Mouse (Mus musculus) c-Kit-positive CD71-negative TER-119-negative erythroid progenitor cells, embryonic 14.5 days (primary cell): Measurements from ENCODE around the gene Cela3b.
"Not testable (repeated sequence)": the region's sequence is repeated elsewhere in the genome, so short reads cannot be mapped to it uniquely, and the experiment has no call there.

Experiments
- DNase-seq: peaks from one replicate; pipeline ENCODE4 v3.0.0-alpha.2; 2013; ENCODE audit warnings: low read depth

Cela3b gene

DNA sequence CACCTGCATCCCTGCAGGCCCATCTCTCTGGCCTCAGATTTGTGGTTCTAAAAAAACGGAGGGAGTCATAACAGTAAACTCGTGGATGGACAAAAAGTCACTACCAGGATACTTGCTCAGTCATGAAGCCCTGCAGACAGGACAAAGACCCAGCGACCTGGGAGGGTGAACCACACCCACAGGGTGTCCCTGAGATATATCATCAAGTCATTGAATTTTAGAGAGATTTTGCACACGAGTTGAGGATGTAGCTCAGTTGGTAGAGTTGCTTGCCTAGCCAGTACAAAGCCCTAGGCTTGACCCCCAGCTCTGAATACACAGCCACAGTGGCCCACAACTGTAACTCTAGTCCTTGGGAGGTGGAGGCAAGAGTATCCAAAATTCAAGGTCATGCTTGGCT is 30.9 kb upstream of the Cela3b start:
- DNase-seq: no peak

DNA sequence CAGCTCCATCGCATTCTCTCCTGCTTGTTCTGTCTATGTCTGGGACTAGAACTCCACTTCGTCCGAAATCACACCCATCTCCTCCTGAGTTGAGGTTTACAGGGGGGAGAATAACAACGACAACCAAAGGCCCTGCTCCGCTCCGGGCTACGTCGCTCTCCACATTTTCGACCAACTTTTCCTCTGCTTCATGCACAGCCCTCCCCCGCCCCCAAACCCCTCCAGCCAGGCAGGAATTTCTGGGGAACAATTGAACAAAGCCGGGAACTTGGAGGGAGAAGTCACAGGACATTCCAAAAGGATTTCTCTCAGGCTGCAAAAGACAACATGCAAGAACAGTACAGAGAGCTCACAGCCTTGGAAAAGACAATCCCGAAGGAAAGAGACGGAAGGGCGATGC is 30.3 kb upstream of the Cela3b start:
- DNase-seq: no peak

DNA sequence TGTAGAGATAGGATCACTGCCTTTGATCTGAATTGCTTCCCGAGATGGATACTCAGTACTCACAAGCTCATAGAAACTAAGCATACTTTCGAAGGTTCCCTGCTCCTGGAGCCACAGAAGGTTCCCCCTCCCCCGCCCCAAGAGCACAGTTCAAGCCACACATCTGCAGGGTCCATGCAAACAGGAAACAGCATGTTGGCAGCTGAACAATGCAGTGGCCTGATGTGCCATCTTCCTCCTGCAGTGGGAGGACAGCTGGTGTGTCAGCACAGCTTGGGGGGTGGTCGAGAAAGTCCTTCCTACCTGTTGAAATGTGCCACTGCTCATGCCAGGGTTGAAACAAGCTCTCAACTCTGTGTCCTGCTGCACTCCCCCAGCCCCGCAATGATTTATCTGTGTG is 28.5 kb upstream of the Cela3b start:
- no peak for DNase-seq

DNA sequence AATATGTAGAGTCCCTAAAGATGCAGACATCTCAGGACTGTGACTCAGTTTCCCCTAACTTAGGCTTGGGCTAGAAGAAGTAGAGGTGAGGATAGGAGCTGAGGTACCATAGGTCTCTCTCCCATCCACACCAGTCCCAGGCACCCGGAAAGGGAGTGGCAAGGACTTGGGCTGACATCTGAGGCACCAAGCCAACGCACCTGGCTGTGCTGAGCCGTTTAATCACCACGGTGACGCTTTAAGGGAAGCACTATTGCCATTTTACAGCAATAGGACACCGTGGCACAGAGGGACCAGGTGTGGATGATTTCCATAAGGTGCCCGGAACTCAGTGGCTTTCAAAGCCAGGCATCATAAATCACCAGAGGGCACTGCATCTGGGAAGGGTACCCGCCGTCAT is 28.0 kb upstream of the Cela3b start:
- DNase-seq: no peak

DNA sequence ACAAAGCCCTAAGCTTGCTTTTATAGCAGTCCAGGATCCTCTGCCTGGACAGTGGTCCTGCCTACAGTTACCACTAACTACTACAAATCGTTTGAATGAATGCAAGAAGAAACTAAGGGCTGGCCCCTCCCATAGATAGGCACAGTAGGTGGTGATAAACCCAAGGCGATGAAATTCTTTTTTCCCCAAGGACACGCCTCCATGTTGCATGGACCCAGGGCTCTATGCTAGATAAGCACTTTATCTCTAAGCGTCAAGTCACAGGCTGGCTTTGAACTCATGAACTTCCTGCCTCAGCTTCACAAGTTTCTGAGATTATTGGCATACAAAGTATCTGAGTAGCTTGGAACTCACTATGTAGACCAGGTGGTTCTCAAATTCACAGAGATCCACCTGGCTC is 27.0 kb upstream of the Cela3b start:
- DNase-seq: no peak

DNA sequence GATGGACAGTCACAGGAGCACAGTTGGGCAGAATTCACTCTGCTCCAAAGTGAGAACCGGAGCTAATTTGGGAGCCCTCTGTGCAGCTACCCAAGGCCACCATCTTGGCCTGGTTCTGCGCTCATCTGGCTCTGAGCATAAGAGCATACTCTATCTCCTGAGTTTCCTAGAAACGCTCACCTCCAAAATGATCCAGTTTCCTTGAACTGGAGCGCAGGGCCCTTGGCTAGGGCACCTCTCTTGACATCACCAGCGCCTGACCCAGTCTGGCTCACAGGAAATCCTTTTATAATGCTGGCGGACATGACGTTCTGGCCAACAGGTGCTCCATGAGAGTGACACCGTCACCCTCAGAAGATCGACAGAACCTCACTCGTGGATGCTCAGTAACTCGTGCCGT is 26.2 kb upstream of the Cela3b start:
- no peak for DNase-seq

DNA sequence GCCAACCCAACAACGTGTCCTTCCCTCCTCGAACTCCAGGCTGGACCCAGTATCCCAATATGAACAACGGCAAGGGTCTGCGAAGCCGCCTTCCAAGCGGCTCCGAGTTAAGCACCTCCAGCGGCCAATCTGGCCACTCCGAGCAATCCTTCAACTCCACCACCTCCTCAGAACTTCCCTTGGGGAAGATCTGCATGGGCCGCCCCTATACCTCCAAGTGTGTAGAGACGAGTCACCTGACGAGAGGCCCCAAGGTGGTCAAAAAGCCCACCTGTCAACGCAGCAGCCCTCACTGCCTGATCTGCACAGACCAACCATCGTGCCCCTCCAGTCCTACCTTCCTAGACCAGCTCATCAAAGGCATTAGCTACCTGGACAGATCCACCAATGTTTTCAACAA is 24.2 kb upstream of the Cela3b start:
- no peak for DNase-seq

DNA sequence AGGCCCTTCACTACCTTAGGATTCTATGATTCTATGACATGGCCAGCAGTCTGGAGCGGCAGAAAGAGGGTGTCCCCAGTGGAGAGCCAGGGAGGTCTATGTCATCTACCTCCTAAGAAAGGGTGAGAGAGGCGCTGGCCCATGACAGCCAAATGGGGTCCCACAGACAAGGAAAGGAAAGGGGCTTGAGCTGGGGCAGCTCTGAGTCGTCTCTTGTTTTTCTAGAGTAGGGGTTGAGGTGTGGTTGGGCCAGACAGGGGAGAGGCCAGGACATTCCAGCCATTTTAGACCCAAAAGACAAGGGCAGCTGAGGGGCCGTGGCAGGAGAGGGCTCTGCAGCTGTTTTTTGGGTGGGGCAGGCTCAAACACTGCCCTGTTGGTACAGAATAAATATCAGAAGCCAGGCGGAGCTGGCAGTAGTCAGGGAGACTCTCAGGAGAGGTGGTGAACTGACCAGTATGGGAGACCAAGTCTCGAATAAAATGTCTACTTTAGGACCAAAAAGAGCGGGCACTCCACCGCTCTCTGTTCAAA is 23.0 kb upstream of the Cela3b start, which contains the start of gene 1700013G24Rik:
1700013G24Rik (plus strand) TSS at position 51 of the 534 bp plus-strand sequence.
- no peak for DNase-seq

DNA sequence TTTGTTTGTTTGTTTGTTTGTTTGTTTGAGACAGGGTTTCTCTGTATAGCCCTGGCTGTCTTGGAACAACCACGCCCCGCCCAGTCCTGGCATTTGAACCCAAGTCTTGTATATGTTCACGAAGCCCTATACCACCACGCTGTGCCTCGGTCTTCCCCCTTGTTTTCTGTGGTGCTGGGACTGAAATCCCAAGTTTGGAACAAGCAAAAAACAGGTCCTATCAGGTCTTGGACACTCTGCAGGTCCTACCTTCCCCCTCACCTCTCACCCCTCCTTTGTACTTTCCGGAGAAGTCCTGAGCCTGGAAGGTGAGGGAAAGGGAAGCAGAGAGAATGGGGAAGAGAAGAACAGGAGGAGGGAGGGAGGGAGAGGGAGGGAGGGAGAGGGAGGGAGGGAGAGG is 21.9 kb upstream of the Cela3b start:
- no peak for DNase-seq

DNA sequence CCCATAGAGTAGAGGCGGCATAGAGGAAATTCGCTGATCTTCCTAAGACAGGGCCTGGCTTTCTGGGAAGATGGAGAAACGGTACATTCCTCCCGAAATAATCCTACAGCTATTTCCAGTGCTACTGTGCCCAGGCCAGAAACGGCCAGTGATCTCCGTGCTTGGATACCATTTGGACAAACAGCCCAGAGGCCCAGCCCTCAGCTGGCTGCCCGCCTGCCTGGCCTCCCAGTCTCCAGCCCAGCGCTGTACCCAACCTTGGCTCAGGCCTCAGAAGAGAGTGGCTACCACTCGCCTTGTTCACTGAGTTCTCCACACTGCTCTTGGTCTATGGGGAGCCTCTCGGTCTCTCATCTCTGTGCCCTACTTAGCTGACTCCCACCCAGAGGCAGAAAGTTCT is 19.4 kb upstream of the Cela3b start:
- no peak for DNase-seq

DNA sequence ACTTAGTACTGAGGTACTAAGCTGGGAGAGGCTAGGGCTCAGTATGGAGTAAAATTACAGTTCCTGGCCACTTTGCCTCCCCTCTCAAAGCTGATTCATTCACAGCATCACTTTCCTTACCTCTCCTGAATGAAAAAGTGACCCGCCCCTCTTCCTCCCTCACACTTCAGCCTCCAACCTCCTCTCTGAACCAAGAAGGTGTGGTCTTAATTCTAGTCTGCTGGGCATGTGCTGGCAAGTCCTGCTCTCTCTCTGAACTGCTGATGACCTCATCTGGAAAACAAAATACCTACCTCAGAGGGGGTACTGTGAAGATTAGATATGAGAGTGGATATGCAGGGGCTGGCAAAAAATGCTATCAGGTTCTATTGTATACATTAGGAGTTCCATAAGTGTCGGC is 18.8 kb upstream of the Cela3b start:
- DNase-seq: no peak

DNA sequence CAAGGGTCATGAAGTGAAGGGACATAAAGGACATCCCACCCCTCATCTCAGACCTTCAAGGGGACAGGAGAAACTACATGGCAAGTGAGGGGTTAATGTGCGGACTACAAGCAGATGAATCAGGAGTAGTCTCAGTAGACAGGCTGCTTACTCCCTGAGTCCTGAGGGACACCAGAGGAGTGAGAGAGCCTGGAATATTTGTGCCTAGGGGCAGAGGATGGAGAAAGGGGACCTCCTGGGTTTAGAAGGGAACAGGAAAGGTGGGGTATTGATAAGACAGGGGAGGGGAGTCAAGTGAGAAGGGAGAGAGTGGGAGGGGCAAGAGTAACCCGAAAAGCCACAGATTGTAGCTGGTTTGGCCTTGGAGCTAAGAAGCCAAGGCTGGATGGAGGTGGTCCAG is 18.3 kb upstream of the Cela3b start:
- no peak for DNase-seq

DNA sequence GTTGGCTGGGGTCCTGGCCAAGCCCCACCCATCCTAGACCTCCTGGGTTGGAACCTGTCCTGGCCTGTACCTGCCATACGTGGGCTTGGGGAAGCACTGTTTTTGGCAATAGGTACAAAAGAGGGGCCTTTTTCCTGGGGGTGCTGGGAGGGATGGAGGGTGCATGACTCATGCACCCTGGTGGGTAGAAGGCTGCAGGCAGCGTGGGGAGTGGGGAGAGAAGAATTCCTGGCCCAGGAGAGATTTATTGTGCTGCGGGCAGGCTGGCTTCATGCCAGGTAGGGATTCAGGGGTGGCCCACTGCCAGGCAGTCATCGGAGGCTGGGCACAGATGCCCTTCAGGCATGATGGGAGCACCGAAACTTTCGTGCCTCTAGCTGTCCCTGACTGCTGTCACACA is 17.9 kb upstream of the Cela3b start:
- DNase-seq: no peak

DNA sequence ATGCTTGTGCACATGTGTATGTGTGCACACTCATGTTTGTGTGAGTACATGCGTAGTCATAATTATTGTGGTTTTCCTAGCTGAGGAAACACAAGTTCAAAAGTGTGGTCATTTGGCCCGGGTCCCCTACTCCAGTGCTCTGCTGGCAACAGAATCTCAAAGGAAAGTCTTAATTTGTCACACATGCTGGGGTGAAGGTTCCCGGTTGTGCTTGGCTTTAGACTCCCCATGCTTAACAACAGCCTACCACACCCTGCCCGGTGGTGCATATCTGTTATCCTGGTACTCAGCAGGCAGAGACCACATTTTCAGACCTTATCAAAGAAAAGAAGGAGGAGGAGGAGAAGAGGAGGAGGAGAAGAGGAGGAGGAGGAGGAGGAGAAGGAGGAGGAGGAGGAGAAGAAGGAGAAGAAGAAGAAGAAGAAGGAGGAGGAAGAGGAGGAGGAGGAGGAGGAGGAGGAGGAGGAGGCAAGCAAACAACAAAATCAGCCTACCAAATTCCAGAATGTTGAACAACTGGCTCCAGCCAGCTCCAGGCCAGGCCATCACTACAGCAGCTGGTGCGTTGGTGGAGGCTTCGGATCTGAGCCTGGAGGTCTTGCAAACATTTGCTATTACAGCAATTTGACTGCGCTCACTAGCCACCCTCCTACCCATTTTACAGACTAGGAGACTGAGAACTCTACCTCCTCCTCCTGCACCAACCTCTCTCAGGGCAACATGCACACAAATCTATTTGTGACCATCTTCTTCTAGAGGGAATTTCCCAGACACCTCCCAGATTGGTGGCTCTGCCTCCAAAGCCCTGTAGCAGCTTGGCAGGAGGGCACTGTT is 17.2 kb upstream of the Cela3b start:
- no peak for DNase-seq

DNA sequence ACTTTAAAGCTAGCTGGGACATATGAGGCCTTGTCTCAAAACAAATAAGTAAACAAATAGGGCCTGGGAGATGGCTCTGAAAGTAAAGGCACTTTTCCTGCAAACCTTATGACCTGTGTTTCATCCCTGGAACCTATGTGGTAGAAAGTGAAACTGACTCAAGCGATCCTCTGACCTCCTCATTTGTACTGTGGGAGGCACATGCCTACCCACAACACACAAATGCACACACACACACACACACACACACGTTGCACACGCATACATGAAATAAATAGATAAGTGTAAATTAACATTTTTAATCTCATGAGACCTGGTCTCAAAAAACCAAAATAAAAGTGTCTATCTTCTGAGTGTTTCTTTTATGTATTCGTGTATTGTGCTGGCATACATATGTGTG is 15.5 kb upstream of the Cela3b start:
- no peak for DNase-seq

DNA sequence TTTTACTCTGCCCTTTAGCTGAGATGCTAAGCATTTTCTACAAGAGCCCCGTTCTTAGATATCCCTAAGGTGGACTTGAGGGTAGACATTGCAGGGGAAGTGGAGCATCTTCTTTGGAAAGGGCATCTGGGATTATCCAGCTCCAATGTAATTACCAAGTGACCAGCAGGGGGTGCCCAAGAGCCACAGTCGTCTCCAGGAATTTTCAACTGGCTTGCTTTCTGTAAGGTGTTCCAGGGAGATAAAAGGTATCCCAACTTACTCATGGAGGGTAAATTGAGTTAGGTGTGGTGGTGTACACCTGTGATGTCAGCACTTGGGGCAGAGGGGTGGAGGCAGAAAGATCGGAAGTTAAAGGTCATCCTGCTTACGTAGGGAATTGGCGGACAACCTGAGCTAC is 13.3 kb upstream of the Cela3b start:
- peak; percentile 42 for DNase-seq

DNA sequence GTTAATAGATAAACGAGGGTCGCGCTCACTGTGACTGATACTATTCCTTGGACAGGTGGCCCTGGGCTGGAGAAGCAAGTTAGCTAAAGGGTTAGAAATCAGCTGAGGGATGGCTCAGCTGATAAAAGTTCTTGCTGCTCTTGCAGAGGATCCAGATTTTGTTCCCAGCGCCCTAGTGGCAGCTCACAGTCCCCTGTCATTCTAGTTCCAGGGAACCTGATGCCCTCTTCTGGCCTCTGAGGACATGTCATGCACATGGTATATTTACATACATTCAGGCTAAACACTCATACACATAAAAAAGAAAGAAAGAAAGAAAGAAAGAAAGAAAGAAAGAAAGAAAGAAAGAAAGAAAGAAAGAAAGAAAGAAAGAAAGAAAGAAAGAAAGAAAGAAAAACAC is 11.0 kb upstream of the Cela3b start:
- DNase-seq: no peak

DNA sequence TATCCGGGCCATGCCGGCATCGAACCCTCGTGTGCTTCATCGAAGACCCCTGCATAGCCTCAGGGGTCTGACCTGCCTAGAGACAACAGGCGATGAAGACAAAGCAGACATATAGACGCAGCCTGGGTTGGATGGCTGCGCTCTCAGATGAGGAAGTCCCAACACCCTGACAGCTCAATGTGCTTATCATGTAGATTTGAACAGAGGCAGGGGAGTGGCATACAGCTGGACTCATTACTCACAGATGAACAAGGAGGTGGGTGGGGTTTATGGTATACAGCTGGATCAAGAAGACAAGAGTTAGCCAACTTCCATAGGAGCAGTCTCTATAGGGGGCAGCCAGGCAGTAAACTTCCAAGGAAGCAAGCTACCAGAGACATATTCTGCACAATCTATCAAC is 8.5 kb upstream of the Cela3b start:
- no peak for DNase-seq

DNA sequence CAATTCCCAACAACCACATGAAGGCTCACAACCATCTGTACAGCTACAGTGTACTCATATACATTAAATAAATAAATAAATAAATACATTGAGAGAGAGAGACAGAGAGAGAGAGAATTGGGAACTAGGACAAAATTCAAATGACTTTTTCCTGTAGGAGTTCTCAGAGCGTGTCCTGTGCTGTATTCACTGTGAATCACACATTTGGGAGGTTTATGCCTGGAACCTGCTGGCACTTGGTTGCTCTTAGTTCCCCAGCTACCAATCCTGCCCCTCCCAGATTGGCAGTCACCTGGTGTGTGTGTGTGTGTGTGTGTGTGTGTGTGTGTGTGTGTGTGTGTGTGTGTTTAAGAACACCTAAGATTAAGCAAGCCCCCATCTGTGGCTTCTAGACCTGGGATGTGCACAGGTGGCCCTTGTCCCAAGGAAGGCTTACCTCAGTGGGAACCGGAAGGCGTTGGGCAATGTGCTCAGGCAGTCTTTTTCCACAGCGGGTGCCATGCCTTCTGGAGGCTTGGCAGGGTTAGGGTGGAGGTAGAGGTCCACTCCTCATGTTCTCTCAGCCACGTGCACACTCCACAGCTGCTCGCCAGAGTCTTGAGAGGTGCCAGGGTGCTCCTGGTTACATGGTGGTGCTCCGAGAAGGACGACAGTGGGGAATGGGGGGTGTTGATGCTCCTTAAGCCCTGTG is 6.8 kb upstream of the Cela3b start:
- no peak for DNase-seq

DNA sequence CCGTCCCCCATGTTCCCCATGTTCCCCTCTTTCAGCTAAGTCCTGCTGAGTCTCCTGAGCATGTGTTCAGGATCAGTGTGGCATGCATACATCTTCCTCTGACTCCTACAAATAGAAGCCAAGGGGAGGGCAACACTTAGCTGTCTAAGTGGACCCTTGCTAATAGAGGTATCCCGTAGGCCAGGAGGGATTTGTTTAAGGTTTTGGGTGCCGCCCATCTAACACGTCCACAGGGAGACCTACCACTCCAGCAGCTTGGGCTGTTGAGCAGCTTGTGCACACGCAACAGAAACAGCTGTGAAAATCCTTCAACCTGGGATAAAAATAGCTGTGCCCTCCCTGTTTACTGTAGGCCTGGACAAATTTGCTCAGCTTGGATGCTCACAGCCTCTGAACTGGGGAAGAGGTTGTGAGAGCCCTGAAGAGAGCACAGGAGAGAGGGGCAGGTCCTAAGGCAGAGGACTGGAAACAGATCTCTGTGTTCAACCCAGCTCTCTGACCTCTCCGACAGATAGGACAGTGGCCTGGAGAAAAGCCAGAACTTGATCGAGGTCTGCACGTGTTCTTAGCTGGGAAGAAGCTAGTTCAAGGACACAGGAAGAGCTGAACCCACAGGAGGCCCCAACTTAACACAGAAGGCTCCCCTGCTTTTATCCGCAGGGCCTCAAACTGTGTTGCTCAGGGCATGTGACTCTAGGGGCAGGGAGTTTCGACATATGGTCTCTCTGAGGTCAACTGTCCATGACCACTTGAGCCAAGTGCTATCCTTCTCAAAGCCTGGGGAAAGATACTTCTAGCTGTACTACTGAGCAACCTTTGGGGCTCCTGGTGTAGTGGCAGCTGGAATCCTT is 2.6 kb upstream of the Cela3b start:
- DNase-seq: not testable (repeated sequence)

DNA sequence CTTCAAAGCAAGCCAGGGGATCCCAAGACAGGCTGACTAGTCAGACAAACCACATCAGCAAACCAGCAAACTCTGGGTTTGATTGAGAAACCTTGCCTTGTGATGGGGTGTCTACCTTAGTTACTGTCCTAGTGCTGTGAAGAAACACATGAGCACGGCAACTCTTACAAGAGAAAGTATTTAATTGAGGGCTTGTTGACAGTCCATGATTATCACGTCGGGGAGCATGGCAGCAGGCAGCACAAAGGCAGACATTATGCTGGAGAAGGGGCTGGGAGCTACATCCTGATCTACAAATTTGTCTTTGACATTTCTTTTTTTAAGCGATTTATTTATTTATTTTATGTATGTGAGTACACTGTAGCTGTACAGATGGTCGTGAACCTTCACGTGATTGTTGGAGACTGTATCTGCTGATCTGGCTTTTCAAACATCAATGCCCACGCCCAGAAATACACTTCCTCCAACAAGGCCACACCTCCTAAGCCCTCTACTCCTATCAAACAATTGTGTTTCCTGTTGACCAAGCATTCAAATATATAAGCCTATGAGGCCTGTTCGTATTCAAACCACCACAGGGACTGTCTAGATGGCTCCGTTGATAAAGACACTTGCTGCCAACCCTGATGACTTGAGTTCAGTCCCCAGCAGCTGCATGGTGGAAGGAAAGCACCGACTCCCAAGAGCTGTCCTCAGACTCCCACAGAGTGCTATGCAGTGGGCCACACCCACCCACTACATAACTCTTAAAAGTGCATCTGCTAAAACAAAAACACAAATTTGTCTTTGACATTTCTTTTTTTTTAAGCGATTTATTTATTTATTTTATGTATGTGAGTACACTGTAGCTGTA is 12.4 kb downstream of the Cela3b start:
- no peak for DNase-seq

DNA sequence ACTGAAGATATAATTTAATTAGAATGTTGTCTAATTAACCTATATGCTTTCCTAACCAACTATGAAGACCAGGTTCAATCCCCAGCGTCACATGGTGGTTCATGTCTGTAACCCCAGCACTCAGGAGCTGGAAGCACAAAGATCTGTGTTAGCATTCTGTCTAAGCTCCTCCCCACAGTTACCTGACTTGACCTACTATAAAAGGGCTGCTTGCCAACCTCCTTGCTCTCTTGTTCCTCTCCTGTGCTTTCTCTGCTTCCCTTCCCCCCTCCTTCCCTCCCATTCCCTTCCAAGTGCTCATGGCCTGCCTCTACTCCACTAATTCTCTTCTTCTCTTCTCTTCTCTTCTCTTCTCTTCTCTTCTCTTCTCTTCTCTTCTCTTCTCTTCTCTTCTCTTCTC is 15.4 kb downstream of the Cela3b start:
- DNase-seq: no peak
